Mouse (Mus musculus): ENCODE results near the gene 0610040J01Rik.

DNA sequence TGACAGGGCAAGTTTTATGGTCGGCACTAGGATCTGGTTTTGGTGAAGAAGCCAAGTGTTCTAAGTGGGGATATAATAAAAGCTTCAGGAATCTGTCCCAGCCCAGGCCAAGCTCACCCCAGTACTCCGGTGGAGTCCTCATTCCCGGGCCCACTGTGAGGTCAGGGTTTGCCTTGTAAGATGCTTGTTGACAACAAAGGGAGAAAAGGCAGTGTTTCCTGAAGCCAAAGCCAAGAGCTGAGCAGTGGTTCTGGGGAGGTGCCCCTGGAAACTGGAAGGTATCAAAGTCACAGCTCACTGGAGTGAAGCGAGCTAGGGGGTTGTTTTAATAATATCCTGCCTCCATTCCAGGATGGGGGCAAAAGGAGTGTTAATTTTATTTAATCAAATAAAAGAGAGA lies 6.8 kb downstream of the 0610040J01Rik start:
- TF ChIP-seq POLR2A (IDR thresholded peaks at IDR 0.05; ENCODE audit: control insufficient read depth in 1 of 2, insufficient read depth in 1 of 2, low read depth in 1 of 2, low read length in 2 of 2, poor library complexity in 1 of 2), result no peak
- TF ChIP-seq EP300 (IDR thresholded peaks at IDR 0.05; ENCODE audit: low read depth in 1 of 2, low read length in 2 of 2), result no peak
- TF ChIP-seq CTCF (IDR thresholded peaks at IDR 0.05 in 2 of 3, conservative IDR thresholded peaks at IDR 0.05 in 1 of 3; ENCODE audit: control insufficient read depth in 1 of 3, insufficient read depth in 1 of 3, low read depth in 2 of 3, low read length in 3 of 3, poor library complexity in 1 of 3, severe bottlenecking in 1 of 3), result no peak
- no peak for TF ChIP-seq E2F4 (IDR thresholded peaks at IDR 0.05; ENCODE audit: borderline replicate concordance, low read depth, low read length)
- no peak for TF ChIP-seq ZC3H11A (IDR thresholded peaks at IDR 0.05; ENCODE audit: low read depth, low read length)

Data from MEL (cell line).